Mouse (Mus musculus) lung, adult 2 months (tissue): ENCODE results near the gene Meioc. TPM values are rescaled to one million over a fixed set of nuclear protein-coding genes. Genes with fewer than 3 reads are reported as not detected.

Experiments
- DNase-seq: peaks from one replicate; pipeline ENCODE4 v3.0.0; 2022
- H3K4me1 ChIP-seq: fragments of 200-500 bp; 2 replicates; pipeline ENCODE4 v1.6.1; 2011; ENCODE audit warnings: low read length; ENCODE audit not compliant: control insufficient read depth, insufficient read depth
- H3K4me3 ChIP-seq: fragments of 200-500 bp; replicated peaks from 2 replicates; pipeline ENCODE3; 2011; ENCODE audit warnings: low read depth, mild to moderate bottlenecking, control low read depth, low read length; ENCODE audit errors: extremely low read depth
- CTCF ChIP-seq: fragments of 200-500 bp; IDR thresholded peaks from 2 replicates; pipeline ENCODE4 v1.5.1; 2011; ENCODE audit warnings: mild to moderate bottlenecking, low read length, control low read depth; ENCODE audit not compliant: insufficient read depth
- POLR2A ChIP-seq: fragments of 200-500 bp; IDR thresholded peaks from 2 replicates; pipeline ENCODE4 v1.6.1; 2011; ENCODE audit warnings: low read depth, mild to moderate bottlenecking, control low read depth, low read length, borderline replicate concordance; ENCODE audit errors: extremely low read depth
- WGBS: fragments of 180-500 bp; shearing (Covaris S2); methylation state at CpG from one replicate; pipeline ENCODE4 v1.1.7; 2018; 5-methylcytosine and 5-hydroxymethylcytosine counted together
- polyA plus RNA-seq: library from polyadenylated mRNA; depleted of rRNA; stranded (reverse); fragments of >200 nt; gene quantifications from 2 replicates; pipeline ENCODE4 v1.2.3, GENCODE M21; 2012

Gene Meioc
- polyA plus RNA-seq, 1 experiment: not detected

- H3K4me3 ChIP-seq: no peak overlapping the region
- 12% methylated on average over 11 of the region's 13 CpGs for whole genome bisulfite sequencing
- no peak for TF ChIP-seq POLR2A
- no peak for TF ChIP-seq CTCF
- DNase-seq: no peak
- H3K4me1 ChIP-seq: no peaks in the 10 kb centered on the region
Measured at GRCm38 (mm10) chr11:102632725-102633124, 30.8 kb upstream of the Meioc start.

- no peak for TF ChIP-seq CTCF
- TF ChIP-seq POLR2A: no peak
- no peak for DNase-seq
- Histone ChIP-seq H3K4me1 (no peaks in the 10 kb centered on the region), H3K4me3 (peak overlapping the region; percentile 36)
- 21% methylated on average over 9 of the region's 9 CpGs for WGBS
Measured at GRCm38 (mm10) chr11:102633379-102633778, 30.1 kb upstream of the Meioc start.

DNA sequence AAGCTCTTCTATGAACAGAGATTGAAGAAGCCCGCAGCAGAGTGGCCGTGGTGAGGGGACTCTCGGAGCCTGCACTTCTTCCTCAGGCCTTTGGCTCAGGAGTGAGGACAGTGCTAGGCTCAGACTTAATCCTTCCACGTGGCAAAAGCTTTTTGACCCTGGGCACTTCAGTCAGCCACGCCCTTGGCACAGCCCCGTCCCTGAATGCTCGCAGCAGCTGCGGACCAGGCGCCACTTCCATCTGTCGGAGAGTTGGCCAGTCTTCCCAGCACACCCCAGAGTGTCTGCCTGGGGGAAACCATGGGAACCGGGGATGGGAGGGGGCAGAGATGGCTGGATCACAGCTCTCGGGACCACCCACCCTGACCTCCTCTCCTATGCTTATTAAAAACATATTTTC lies 26.6 kb upstream of the Meioc start:
- 31% methylated on average over 12 of the region's 12 CpGs for WGBS
- DNase-seq: peak; percentile 16
- TF ChIP-seq POLR2A (no peak), CTCF (no peak)
- no peaks in the 10 kb centered on the region for H3K4me1 ChIP-seq
- no peak overlapping the region for H3K4me3 ChIP-seq

DNA sequence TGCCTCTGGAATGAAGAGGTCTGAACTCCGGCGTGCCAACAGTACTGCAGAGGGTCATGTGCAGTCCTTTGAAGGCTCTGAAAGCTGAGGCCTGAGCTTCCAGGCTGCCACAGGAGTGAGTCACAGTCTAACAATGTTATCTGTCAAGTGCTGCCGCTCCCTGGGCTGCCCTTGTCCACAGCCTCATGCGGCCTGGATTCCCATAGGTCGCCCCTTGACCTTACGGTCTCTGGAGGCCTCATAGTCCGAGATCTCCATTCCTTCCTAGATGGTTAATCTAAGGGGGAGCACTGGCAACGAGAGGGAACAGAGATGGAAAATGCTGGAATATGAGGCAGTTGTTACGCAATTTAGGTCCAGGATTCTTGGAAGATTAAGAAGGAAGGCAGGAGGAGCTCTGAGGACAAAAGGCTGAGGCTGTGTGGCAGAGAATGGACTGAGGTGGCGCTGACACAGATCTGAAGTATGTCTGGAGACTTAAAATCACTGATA lies 19.6 kb upstream of the Meioc start:
- H3K4me3 ChIP-seq: no peak overlapping the region
- TF ChIP-seq POLR2A: no peak
- no peak for TF ChIP-seq CTCF
- 39% methylated on average over 10 of the region's 10 CpGs for WGBS
- no peaks in the 10 kb centered on the region for H3K4me1 ChIP-seq
- peak; percentile 74 for DNase-seq

DNA sequence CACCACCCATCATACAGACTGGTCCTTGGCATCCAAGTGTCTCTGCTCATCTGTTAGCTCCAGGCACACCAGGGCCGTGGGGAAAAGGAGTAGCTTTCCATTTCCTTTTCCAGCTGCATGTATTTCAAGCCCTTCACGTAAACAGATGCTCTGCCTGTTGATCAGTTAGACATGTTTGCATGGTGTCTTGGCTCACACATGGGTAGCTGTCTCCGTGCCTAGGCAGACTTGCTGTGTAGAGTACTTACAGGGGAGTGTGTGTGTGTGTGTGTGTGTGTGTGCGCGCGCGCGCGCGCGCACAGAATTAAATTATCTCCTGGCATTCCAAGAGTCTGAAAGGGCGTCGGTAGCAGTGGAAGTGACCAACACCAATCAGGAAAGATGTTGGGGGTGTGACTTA lies 17.3 kb upstream of the Meioc start:
- Histone ChIP-seq H3K4me1 (no peaks in the 10 kb centered on the region), H3K4me3 (no peak overlapping the region)
- DNase-seq: no peak
- 67% methylated on average over 13 of the region's 13 CpGs for WGBS
- TF ChIP-seq POLR2A (no peak), CTCF (no peak)

DNA sequence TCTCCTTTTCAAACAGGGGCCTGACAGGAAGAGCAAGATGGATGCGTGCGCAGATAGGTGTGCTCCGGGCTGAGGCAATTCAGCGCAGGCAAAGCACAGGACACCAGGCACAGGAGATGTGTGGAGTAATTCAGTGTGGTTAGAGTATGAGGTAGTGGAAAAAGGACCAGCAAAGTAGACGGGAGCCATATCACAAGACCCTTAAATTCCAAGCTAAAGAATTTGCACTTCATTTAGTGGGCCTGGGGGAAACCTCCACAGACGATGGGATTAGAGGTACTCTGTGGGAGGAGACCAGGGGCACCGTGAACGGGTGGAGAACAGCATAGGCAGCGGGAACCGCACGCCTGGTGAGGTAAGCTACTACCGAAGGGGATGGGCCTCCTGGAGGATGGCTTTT lies 15.6 kb upstream of the Meioc start:
- Histone ChIP-seq H3K4me1 (peaks cover 2% of the 10 kb centered on the region; the same call in 1 of the 2 replicates), H3K4me3 (no peak overlapping the region)
- 75% methylated on average over 12 of the region's 12 CpGs for WGBS
- TF ChIP-seq POLR2A (no peak), CTCF (no peak)
- DNase-seq: no peak

DNA sequence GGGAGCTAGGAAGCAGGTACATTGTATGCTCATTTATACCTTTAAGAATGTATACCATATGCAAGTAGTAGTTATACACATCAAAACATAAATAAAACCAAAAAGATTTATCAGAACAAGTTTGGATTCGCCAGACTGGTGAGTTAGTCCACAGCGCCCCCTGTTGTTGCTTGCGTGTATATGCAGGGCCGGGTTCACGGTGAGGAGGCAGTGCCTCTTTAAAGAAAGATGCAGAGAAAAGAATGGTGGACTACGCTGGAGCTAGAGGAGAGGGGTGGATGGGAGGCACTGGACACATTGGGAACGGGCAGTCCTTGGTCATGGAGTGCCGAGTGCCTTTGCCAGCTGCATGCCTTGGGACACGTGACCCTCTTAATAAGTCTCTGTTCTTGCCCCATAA lies 12.1 kb upstream of the Meioc start:
- TF ChIP-seq CTCF (peak; percentile 74), POLR2A (no peak)
- DNase-seq: peak; percentile 65
- Histone ChIP-seq H3K4me3 (no peak overlapping the region), H3K4me1 (peaks cover 2% of the 10 kb centered on the region)
- 7% methylated on average over 9 of the region's 9 CpGs for WGBS

DNA sequence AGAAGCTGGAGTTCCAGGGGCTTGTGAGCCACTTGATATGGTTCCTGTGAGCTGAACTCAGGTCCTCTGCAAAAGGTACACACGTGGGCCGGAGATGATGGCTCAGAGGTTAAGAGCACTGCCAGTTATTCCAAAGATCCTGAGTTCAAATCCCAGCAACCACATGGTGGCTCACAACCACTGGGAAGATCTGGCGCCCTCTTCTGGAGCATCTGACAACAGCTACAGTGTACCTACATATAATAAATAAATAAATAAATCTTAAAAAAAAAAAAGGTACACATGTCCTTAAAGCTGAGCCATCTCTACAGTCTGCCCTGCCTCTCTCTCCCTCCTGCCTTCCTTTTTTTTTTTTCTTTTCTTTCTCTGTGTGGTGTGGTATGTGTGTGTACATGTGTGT lies 10.7 kb upstream of the Meioc start:
- DNase-seq: no peak
- 77% methylated on average over 3 of the region's 3 CpGs for WGBS
- no peak for TF ChIP-seq CTCF
- TF ChIP-seq POLR2A: no peak
- no peak overlapping the region for H3K4me3 ChIP-seq
- peaks cover 2% of the 10 kb centered on the region for H3K4me1 ChIP-seq

DNA sequence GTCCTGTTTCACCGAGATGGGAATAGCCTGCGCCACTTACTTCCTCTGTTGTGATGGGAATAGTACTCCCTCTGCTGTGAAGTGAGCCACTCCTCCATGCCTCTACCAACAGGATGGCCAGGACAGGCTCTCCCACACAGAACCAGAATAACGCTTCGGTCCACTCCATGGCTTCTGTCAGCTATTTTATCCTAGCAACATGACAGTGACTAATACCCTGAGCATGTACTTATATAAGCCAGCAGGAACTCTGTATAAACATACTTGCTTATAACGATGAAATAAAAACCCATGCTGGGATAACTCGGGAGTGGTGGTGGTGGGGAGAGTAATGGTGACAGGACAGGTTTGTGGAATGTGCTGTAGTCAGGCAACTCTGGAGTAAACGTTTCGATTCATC lies 7.6 kb upstream of the Meioc start:
- TF ChIP-seq POLR2A (no peak), CTCF (no peak)
- WGBS: 50% methylated on average over 8 of the region's 8 CpGs
- H3K4me3 ChIP-seq: no peak overlapping the region

DNA sequence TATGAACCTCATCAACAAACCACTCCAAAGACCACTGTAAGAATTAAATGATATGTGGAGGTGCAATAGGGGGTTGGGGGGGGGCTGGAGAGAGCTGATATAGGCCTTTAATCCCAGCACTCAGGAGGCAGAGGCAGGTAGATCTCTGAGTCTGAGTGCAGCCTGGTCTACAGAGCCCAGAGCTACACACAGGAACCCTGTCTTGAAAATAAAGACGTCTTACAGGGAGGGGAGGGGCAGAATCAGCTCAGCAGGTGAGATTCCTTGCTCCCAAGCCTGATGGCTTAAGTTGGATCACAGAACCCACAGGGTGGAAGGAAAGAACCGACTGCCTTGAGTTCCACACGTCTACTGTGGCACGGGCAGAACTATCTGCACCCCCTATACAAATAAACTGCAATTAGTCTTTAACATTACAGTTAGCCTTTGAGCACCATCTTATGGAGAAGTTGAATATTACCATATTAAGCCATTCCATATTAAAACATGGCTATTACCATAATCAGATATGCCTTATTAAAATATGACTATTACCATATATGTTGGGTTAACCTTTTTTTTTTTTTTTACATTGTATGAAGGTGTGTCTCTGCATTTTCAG lies 7.1 kb upstream of the Meioc start:
- H3K4me1 ChIP-seq: peaks cover 2% of the 10 kb centered on the region
- no peak overlapping the region for H3K4me3 ChIP-seq
- 5% methylated on average over 4 of the region's 4 CpGs for WGBS
- TF ChIP-seq POLR2A (no peak), CTCF (peak; percentile 4; the same call in 1 of the 2 replicates)
- no peak for DNase-seq

More for the DNA sequence above, 7.6 kb upstream of the Meioc start:
- DNase-seq: no peak
- peaks cover 2% of the 10 kb centered on the region for H3K4me1 ChIP-seq
